Mouse (Mus musculus) stomach, postnatal 0 days (tissue): ENCODE measurements around the gene Flrt2.

Experiments used
- CTCF ChIP-seq: IDR thresholded peaks from 2 replicates; pipeline ENCODE4 v1.5.1; 2016; ENCODE audit warnings: antibody characterized with exemption, low read depth, mild to moderate bottlenecking, moderate library complexity
- EP300 ChIP-seq: optimal IDR thresholded peaks from 2 replicates; pipeline ENCODE3; 2016; ENCODE audit warnings: antibody characterized with exemption

DNA sequence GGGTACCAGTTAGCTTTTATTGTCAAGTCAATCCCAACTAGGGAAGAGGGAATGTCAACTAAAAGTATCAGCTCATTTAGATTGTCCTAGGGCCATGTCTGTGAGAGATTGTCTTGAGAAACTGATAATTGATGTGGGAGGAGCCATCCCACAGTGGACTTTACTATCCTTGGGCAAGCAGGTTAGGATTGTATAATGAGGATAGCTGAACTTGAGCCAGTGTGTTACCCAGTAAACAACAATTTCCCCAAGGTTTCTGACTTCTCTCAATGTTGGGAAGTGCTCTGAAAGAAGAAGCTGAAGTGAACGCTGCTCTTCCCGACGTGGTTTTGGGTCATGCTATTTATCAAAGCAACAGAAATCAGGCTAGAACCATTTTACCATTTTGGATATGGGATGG is 13.0 kb downstream of the Flrt2 start:
- no peak for TF ChIP-seq EP300
- no peak for TF ChIP-seq CTCF
